Mouse (Mus musculus): ENCODE measurements around the gene Rhbdd1.

The Rhbdd1 gene

GRCm38 (mm10) chr1:82291151-82291797, 25.0 kb upstream of the Rhbdd1 start, which contains the start of gene Irs1:
Irs1 (minus strand) TSS chr1:82291416.
- DNase-seq (ENCODE audit: low read depth, low spot score) = peak; percentile 90

GRCm38 (mm10) chr1:82291930-82292712, 24.1 kb upstream of the Rhbdd1 start:
- DNase-seq (ENCODE audit: low read depth, low spot score) = no peak

GRCm38 (mm10) chr1:82292771-82293170, 23.5 kb upstream of the Rhbdd1 start:
- no peak for DNase-seq (ENCODE audit: low read depth, low spot score)

- DNase-seq (ENCODE audit: low read depth, low spot score) = peak; percentile 82
Observed at GRCm38 (mm10) chr1:82294102-82294501, 22.1 kb upstream of the Rhbdd1 start.

- DNase-seq (ENCODE audit: low read depth, low spot score) = no peak
Observed at GRCm38 (mm10) chr1:82298586-82298985, 17.7 kb upstream of the Rhbdd1 start.

GRCm38 (mm10) chr1:82304483-82304882, 11.8 kb upstream of the Rhbdd1 start:
- DNase-seq (ENCODE audit: low read depth, low spot score) = no peak

- DNase-seq (ENCODE audit: low read depth, low spot score) = peak; percentile 70
Observed at GRCm38 (mm10) chr1:82316746-82317126, 484 bp downstream of the Rhbdd1 start.

- DNase-seq (ENCODE audit: low read depth, low spot score) = no peak
Observed at GRCm38 (mm10) chr1:82320456-82320855, 4.2 kb downstream of the Rhbdd1 start.

GRCm38 (mm10) chr1:82320864-82321263, 4.6 kb downstream of the Rhbdd1 start:
- no peak for DNase-seq (ENCODE audit: low read depth, low spot score)

- no peak for DNase-seq (ENCODE audit: low read depth, low spot score)
Observed at GRCm38 (mm10) chr1:82321441-82321840, 5.2 kb downstream of the Rhbdd1 start.

GRCm38 (mm10) chr1:82324131-82324785, 8.0 kb downstream of the Rhbdd1 start:
- peak; percentile 65 for DNase-seq (ENCODE audit: low read depth, low spot score)

GRCm38 (mm10) chr1:82326120-82326519, 9.9 kb downstream of the Rhbdd1 start:
- DNase-seq (ENCODE audit: low read depth, low spot score) = no peak

GRCm38 (mm10) chr1:82328033-82328775, 12.0 kb downstream of the Rhbdd1 start:
- DNase-seq (ENCODE audit: low read depth, low spot score) = no peak

GRCm38 (mm10) chr1:82329237-82329953, 13.1 kb downstream of the Rhbdd1 start:
- DNase-seq (ENCODE audit: low read depth, low spot score) = no peak

GRCm38 (mm10) chr1:82329954-82330247, 13.6 kb downstream of the Rhbdd1 start:
- DNase-seq (ENCODE audit: low read depth, low spot score) = no peak

- DNase-seq (ENCODE audit: low read depth, low spot score) = no peak
Observed at GRCm38 (mm10) chr1:82334506-82334905, 18.3 kb downstream of the Rhbdd1 start.

GRCm38 (mm10) chr1:82353089-82353488, 36.8 kb downstream of the Rhbdd1 start:
- DNase-seq (ENCODE audit: low read depth, low spot score) = no peak

- no peak for DNase-seq (ENCODE audit: low read depth, low spot score)
Observed at GRCm38 (mm10) chr1:82353755-82354154, 37.5 kb downstream of the Rhbdd1 start.

GRCm38 (mm10) chr1:82358871-82359647, 42.8 kb downstream of the Rhbdd1 start:
- DNase-seq (ENCODE audit: low read depth, low spot score) = no peak

GRCm38 (mm10) chr1:82359648-82360026, 43.4 kb downstream of the Rhbdd1 start:
- DNase-seq (ENCODE audit: low read depth, low spot score) = no peak

- DNase-seq (ENCODE audit: low read depth, low spot score) = no peak
Observed at GRCm38 (mm10) chr1:82361240-82361639, 45.0 kb downstream of the Rhbdd1 start.
